Mouse (Mus musculus) stomach, embryonic 15.5 days (tissue): Measurements from ENCODE around the gene Polr2h. TPM values are rescaled to one million over a fixed set of nuclear protein-coding genes. Genes with fewer than 3 reads are reported as not detected.

Experiments used
- ATAC-seq: fragments of 200-750 bp; cut with Nextera tagmentation; 2 replicates; pipeline ENCODE4 v1.8.0; 2017; ENCODE audit warnings: low read depth, moderate number of reproducible peaks, moderate TSS enrichment; ENCODE audit not compliant: insufficient read depth, low FRiP score
- H3K27ac ChIP-seq: fragments of 300-500 bp; sonication (generic); 2 replicates; pipeline ENCODE4 v1.5.1; 2015; ENCODE audit warnings: mild to moderate bottlenecking, inconsistent platforms
- H3K27me3 ChIP-seq: fragments of 300-500 bp; sonication (generic); replicated peaks from 2 replicates; pipeline ENCODE4 v1.6.1; 2015; ENCODE audit warnings: inconsistent platforms
- H3K36me3 ChIP-seq: fragments of 300-500 bp; sonication (generic); 2 replicates; pipeline ENCODE4 v1.6.1; 2015; ENCODE audit warnings: inconsistent platforms
- H3K4me1 ChIP-seq: fragments of 300-500 bp; sonication (generic); 2 replicates; pipeline ENCODE4 v1.6.1; 2015; ENCODE audit warnings: inconsistent platforms
- H3K4me2 ChIP-seq: fragments of 300-500 bp; sonication (generic); 2 replicates; pipeline ENCODE4 v1.6.1; 2015; ENCODE audit warnings: mild to moderate bottlenecking, inconsistent platforms
- H3K4me3 ChIP-seq: fragments of 300-500 bp; sonication (generic); replicated peaks from 2 replicates; pipeline ENCODE4 v1.5.1; 2015; ENCODE audit warnings: inconsistent platforms
- H3K9ac ChIP-seq: fragments of 300-500 bp; sonication (generic); 2 replicates; pipeline ENCODE4 v1.6.1; 2015; ENCODE audit warnings: inconsistent platforms
- H3K9me3 ChIP-seq: fragments of 300-500 bp; sonication (generic); 2 replicates; pipeline ENCODE4 v1.6.1; 2016; ENCODE audit warnings: inconsistent platforms
- WGBS: fragments of 180-500 bp; shearing (Covaris S2); methylation state at CpG from one replicate; pipeline ENCODE4 v1.1.7; 2015; 5-methylcytosine and 5-hydroxymethylcytosine counted together
- polyA plus RNA-seq: library from polyadenylated mRNA; unstranded; fragments of >200 nt; fragmentation: Nextera tagmentation; extraction: Ambion mirVana; gene quantifications from 2 replicates; pipeline ENCODE4 v1.2.1, GENCODE M21; 2015

Polr2h gene
- polyA plus RNA-seq, 1 experiment from 2014 or later, result 97.3 TPM

DNA sequence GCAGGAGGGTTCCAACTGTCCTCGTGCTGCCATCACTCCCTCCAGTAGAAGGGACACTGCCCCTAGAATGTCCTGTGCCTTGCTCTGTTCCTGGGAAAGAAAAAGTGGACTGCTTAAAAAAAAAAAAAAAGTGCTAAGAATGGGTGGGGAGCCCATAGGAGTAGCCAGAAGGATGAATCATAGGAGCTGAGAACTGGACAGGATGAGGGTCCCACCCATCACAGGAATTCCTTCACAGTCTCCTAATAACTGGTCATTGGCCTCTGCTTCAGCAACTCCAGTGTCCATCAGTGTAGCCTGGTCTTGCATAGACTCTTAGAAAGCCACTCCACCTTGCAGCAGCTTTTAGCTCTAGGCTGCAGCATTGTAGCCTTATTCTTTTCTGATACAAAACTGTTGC is 8.9 kb downstream of the Polr2h start:
- H3K9ac ChIP-seq, result no peak overlapping the region
- WGBS, result 71% methylated on average over 1 of the region's 1 CpGs
- peaks cover 10% of the 10 kb centered on the region; the same call in 1 of the 2 replicates for H3K36me3 ChIP-seq

DNA sequence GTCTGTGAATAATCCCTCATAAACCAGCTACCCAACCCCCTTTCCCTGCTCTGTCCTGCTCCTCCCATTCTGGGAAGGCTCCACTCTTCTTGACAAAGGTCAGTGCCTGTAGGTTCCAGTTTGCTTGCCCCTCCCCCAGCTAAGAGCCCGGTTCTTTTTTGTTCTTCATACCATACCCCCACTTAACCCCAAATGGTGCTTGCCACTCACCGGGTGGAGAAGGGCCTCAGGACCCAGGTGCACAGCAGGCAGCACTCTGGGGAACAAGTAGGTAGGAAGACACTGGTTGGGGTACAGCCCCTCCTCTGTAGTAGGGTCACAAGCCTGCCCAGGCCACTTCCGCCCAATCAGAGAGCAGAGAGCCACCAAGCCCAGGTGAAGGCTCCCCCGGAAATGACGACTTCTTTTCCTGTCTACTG is 12.8 kb downstream of the Polr2h start:
- no peak for ATAC-seq
- H3K4me2 ChIP-seq, result no peak overlapping the region

More for the DNA sequence above, 8.9 kb downstream of the Polr2h start:
- Histone ChIP-seq H3K9me3 (no peaks in the 10 kb centered on the region), H3K27me3 (no peaks in the 10 kb centered on the region), H3K4me2 (no peak overlapping the region), H3K27ac (no peak overlapping the region), H3K4me1 (no peaks in the 10 kb centered on the region), H3K4me3 (no peak overlapping the region)
- ATAC-seq, result no peak

DNA sequence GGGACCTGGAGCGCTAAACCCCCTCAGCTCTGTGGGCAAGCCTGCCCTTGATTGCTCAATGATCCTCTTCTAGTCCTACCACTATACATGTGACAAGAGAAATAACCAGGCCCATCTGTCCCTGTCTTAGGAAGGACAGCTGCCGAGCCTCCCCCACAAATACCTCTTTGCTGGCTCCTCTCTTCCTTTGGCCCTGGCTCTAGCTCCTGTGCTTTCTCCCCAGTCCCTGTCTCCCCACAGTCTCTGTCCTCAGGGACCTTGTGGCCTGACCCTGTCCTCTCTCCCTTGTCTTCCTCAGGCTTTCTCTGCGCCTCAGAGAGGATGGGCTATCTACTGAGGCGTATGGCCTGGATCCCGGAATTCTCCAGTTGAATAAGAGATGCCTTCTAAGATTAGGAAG is 14.2 kb downstream of the Polr2h start:
- 66% methylated on average over 5 of the region's 5 CpGs for WGBS
- peaks cover 10% of the 10 kb centered on the region for H3K4me1 ChIP-seq
- no peaks in the 10 kb centered on the region for H3K36me3 ChIP-seq
- peaks cover 19% of the 10 kb centered on the region for H3K27me3 ChIP-seq
- no peak overlapping the region for H3K4me2 ChIP-seq
- H3K27ac ChIP-seq, result no peak overlapping the region
- H3K9ac ChIP-seq, result no peak overlapping the region
- H3K9me3 ChIP-seq, result no peaks in the 10 kb centered on the region
- no peak overlapping the region for H3K4me3 ChIP-seq
- no peak for ATAC-seq

More for the DNA sequence above, 12.8 kb downstream of the Polr2h start:
- peaks cover 19% of the 10 kb centered on the region for H3K27me3 ChIP-seq
- H3K4me1 ChIP-seq, result peaks cover 10% of the 10 kb centered on the region
- H3K27ac ChIP-seq, result no peak overlapping the region
- H3K9ac ChIP-seq, result no peak overlapping the region
- WGBS, result 29% methylated on average over 5 of the region's 5 CpGs
- H3K4me3 ChIP-seq, result no peak overlapping the region
- H3K9me3 ChIP-seq, result no peaks in the 10 kb centered on the region
- no peaks in the 10 kb centered on the region for H3K36me3 ChIP-seq

DNA sequence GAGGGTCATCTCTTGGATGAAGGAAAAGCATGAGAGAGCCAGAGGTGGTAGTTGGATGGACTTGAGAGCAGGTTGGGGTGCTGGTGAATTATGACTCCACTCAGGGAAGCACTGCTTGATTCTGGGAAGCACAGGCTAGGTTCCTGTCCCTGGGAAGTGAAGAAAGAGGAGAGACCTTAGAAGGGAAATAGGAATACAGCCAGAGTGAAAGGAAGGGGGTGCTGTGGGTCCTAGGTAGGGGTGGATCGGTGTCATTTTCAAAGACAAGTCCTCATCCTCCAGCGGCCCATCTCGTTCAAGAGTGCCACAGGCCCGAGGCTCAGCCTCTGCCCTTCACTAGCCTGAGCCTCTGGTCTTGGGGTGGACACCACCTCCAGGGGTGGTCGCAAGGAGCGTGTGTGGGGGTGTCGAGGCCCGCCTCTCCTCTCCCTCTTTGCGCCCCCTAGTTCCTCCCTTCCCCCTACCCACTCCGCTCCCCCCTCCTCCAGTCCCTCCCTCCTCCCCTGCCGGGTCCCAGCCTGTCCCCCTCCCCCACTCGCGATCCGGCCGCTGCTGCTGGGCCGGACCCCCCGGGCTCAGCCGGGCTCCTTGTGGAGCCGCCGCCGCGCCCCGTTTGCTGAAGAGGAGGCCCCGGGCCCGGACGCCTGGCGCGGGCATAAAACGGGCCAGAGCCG is 14.9 kb downstream of the Polr2h start:
- H3K27me3 ChIP-seq, result peaks cover 19% of the 10 kb centered on the region
- 2% methylated on average over 21 of the region's 30 CpGs for WGBS
- peak overlapping the region; percentile 64 for H3K4me3 ChIP-seq
- no peaks in the 10 kb centered on the region for H3K36me3 ChIP-seq
- H3K4me2 ChIP-seq, result peak overlapping the region; percentile 98
- H3K9me3 ChIP-seq, result no peaks in the 10 kb centered on the region
- peak overlapping the region; percentile 69 for H3K9ac ChIP-seq
- H3K27ac ChIP-seq, result peak overlapping the region; percentile 75
- 0 out of 2 replicates have a peak, but pooled peaks have one; percentile 30 for ATAC-seq
- H3K4me1 ChIP-seq, result peaks cover 10% of the 10 kb centered on the region

DNA sequence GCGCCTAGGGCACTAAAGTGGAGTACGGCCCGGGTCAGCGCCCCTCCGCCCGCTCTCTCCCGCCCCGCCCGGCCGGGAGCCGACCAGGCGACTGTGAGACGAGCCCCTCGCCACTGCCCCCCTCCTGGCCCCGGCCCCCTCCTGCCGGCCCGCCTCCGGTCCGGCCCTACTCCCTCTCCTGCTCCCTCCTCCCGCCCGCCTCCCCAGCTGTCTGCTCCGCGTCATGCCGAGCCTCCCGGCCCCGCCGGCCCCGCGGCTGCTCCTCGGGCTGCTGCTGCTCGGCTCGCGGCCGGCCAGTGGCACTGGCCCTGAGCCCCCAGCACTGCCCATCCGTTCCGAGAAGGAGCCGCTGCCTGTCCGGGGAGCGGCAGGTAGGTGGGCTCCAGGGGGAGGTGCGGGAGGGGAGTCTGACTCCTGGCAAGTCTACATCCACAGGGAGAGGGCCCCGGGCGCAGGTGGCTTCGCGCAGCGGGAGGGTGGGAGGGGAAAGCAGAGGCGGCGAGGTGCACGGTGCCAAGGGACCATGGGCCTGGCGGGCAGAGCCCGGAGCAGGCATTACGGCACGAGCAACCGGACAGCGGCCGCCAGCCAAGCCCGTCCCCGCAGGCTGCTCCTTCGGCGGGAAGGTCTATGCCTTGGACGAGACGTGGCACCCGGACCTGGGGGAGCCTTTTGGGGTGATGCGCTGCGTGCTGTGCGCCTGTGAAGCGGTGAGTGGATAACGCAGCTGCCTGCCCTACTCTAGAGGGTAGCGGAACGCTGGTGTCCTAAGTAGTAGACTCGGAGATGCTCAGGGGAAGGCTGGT is 15.7 kb downstream of the Polr2h start, which contains the start of gene Chrd:
Chrd (plus strand) TSS at position 203 of the 806 bp plus-strand sequence.
- Histone ChIP-seq H3K27me3 (peaks cover 19% of the 10 kb centered on the region), H3K4me3 (peak within 1 kb of the TSS; percentile 64), H3K4me2 (peak within 1 kb of the TSS; percentile 98), H3K36me3 (no peaks in the 10 kb centered on the region), H3K9me3 (no peaks in the 10 kb centered on the region), H3K4me1 (peaks cover 10% of the 10 kb centered on the region), H3K27ac (peak within 1 kb of the TSS; percentile 75), H3K9ac (peak within 1 kb of the TSS; percentile 69)
- peak; percentile 72; the same call in 1 of the 2 replicates for ATAC-seq
- under 1% methylated on average over 56 of the region's 70 CpGs for WGBS

DNA sequence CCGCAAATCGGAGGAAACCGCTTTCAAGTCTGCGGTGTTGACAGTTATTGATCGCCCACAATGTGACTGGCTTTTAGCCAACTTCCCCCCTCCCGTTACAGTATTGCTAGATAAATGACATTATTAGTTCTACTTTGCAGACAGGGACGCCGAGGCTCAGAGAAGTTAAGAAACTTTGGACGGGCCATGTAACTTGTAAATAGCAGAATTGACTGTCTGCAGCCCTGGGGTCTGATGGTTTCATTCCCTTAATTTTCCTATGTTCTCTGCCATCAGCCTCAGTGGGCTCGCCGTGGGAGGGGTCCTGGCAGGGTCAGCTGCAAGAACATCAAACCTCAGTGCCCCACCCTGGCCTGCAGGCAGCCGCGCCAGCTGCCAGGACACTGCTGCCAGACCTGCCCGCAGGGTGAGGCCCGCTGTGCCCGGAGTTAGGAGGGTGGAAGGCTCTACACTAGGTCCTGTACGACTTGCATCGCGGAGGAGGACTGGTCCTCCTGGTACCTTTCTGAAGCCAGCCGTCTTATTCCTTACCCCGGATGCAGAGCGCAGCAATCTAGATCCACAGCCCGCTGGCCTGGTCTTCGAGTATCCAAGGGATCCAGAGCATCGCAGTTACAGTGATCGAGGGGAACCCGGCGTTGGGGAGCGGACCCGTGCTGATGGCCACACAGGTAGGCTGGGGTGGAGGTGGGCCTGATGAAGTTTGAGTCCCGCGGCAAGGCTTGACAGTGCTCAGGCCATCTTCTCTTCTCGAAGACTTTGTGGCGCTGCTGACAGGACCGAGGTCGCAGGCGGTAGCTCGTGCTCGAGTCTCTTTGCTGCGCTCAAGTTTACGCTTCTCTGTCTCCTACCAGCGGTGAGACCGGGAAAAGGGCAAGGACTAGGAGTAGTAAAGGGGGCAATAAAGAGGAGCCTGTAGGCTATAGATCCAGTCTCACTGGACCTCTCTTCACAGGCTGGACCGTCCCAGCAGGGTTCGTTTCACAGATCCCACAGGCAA is 16.6 kb downstream of the Polr2h start, which contains the start of gene Thpo:
Thpo (minus strand) TSS at position 781 of the 1,000 bp plus-strand sequence.
- H3K9me3 ChIP-seq, result no peaks in the 10 kb centered on the region
- WGBS, result 8% methylated on average over 45 of the region's 45 CpGs
- H3K4me2 ChIP-seq, result peak within 1 kb of the TSS; percentile 98
- H3K4me3 ChIP-seq, result peak within 1 kb of the TSS; percentile 64
- peaks cover 10% of the 10 kb centered on the region for H3K4me1 ChIP-seq
- H3K27ac ChIP-seq, result no peak within 1 kb of the TSS
- no peak for ATAC-seq
- peaks cover 19% of the 10 kb centered on the region for H3K27me3 ChIP-seq
- H3K9ac ChIP-seq, result peak within 1 kb of the TSS; percentile 69
- no peaks in the 10 kb centered on the region for H3K36me3 ChIP-seq

DNA sequence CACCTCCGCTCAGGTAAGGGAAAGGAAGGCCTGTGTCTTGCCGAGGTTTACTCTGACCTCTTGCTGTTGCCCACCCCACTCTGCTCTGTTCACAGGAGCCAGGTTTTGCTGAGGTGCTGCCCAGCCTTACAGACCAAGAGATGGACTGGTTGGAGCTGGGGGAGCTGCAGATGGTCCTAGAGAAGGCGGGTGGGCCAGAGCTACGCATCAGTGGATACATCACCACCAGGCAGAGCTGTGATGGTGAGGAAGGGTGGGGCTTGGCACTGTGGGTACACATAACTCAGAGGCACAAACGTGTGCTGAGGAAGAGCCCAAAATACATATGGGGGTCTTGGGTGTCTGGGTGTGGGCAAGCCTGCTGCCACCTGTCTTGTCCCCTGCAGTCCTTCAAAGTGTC is 18.2 kb downstream of the Polr2h start:
- no peak overlapping the region for H3K9ac ChIP-seq
- H3K9me3 ChIP-seq, result no peaks in the 10 kb centered on the region
- no peak overlapping the region for H3K4me3 ChIP-seq
- H3K4me2 ChIP-seq, result no peak overlapping the region
- H3K27ac ChIP-seq, result no peak overlapping the region
- H3K27me3 ChIP-seq, result peaks cover 19% of the 10 kb centered on the region
- 71% methylated on average over 5 of the region's 5 CpGs for WGBS
- no peaks in the 10 kb centered on the region for H3K36me3 ChIP-seq
- ATAC-seq, result no peak
- peaks cover 10% of the 10 kb centered on the region for H3K4me1 ChIP-seq

DNA sequence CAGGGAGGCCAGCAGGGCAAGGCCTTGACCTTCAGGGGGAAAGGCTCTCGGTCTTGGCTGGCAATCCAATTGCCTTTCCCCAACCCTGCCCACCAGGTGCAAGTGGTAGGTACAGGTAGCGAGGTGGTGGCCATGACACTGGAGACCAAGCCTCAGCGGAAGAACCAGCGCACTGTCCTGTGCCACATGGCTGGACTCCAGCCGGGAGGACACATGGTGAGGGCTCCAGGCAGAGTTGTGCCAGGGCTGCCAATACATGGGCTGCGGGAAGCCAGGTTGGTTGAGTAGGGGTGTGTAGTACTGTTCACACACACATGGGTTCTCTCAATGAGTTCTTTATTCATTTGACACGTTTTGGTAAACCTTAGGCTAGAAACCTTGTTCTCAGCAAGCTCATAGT is 18.7 kb downstream of the Polr2h start:
- H3K9ac ChIP-seq, result no peak overlapping the region
- no peak for ATAC-seq
- H3K27ac ChIP-seq, result no peak overlapping the region
- no peak overlapping the region for H3K4me3 ChIP-seq
- no peak overlapping the region for H3K4me2 ChIP-seq
- H3K4me1 ChIP-seq, result peaks cover 10% of the 10 kb centered on the region
- 88% methylated on average over 7 of the region's 7 CpGs for WGBS
- no peaks in the 10 kb centered on the region for H3K36me3 ChIP-seq
- peaks cover 19% of the 10 kb centered on the region for H3K27me3 ChIP-seq
- H3K9me3 ChIP-seq, result no peaks in the 10 kb centered on the region

DNA sequence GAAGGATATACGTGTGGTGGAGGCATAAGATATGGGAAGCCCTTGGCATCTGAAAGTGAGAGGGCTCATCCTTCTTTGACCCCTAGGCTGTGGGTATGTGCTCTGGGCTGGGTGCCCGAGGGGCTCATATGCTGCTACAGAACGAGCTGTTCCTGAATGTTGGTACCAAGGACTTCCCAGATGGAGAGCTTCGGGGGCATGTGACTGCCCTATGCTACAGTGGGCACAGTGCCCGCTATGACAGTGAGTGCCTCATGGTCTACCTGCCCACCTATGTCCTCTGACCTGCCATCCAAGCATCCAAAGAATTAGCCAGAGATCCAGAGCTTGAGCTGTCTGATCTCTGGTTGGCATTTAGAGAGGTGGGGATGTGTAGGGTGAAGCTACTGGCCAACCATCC is 19.4 kb downstream of the Polr2h start:
- no peak overlapping the region for H3K4me2 ChIP-seq
- ATAC-seq, result no peak
- WGBS, result 87% methylated on average over 5 of the region's 5 CpGs

DNA sequence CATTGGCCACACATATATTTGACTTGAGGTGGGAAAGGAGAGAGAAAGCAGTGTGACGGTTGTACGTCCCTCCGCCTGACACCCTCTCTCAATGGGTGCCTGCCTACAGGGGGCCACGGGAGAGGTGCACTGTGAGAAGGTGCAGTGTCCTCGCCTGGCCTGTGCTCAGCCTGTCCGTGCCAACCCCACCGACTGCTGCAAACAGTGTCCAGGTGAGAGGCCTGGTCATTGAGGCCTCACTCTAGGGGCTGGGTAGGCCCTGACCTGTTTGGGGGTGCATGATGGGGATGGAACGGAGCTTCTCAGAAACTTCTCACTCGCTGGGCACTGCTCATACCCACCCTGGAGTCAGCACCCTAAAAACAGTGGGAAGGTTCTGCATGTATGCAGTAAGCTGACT is 22.4 kb downstream of the Polr2h start:
- Histone ChIP-seq H3K4me1 (no peaks in the 10 kb centered on the region), H3K9me3 (no peaks in the 10 kb centered on the region), H3K4me2 (no peak overlapping the region), H3K4me3 (no peak overlapping the region), H3K9ac (no peak overlapping the region), H3K27me3 (peaks cover 5% of the 10 kb centered on the region), H3K36me3 (no peaks in the 10 kb centered on the region), H3K27ac (no peak overlapping the region)
- 94% methylated on average over 9 of the region's 9 CpGs for WGBS
- no peak for ATAC-seq

More for the DNA sequence above, 19.4 kb downstream of the Polr2h start:
- Histone ChIP-seq H3K9ac (no peak overlapping the region), H3K27me3 (peaks cover 19% of the 10 kb centered on the region), H3K4me1 (peaks cover 10% of the 10 kb centered on the region), H3K36me3 (no peaks in the 10 kb centered on the region), H3K9me3 (no peaks in the 10 kb centered on the region), H3K4me3 (no peak overlapping the region), H3K27ac (no peak overlapping the region)

DNA sequence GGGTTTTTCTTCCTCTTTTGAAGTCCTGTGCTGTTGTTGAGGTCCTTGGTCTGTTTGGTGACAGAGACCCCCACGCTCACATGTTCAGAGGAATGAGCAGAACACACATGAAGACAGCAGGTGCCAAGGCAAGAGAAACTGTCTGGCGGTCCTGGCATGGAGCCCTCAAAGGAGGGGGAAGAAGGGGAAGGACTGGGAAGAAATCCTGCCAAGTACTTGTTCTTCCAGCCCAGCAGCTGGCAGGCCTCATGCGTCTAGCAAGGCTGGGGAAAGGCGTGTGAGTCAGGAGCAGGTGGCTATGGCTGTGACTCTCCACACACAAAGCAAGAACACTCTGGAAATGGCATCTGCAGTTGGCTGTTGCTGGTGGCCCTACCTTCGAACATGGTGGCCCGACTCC is 29.2 kb downstream of the Polr2h start:
- H3K27me3 ChIP-seq, result no peaks in the 10 kb centered on the region
- H3K4me2 ChIP-seq, result no peak overlapping the region
- H3K9me3 ChIP-seq, result no peaks in the 10 kb centered on the region
- WGBS, result 45% methylated on average over 6 of the region's 6 CpGs
- no peaks in the 10 kb centered on the region for H3K36me3 ChIP-seq
- no peak overlapping the region for H3K27ac ChIP-seq
- no peak overlapping the region for H3K4me3 ChIP-seq
- H3K4me1 ChIP-seq, result no peaks in the 10 kb centered on the region; the same call in 1 of the 2 replicates
- H3K9ac ChIP-seq, result no peak overlapping the region
- no peak; the same call in 1 of the 2 replicates for ATAC-seq
